Mouse (Mus musculus): ENCODE data around the gene Nkain4. TPM values are rescaled to one million over a fixed set of nuclear protein-coding genes. Genes with fewer than 3 reads are reported as not detected.
A peak's percentile ranks its signal among the peaks of the same experiment; 100 is the strongest.

Nkain4 gene
- polyA plus RNA-seq, 1 experiment from 2014 or later: 108 TPM

GRCm38 (mm10) chr2:180932418-180932817, 22.1 kb downstream of the Nkain4 start:
- H3K36me3 ChIP-seq: peaks cover 34% of the 10 kb centered on the region
- no peak for DNase-seq (ENCODE audit: low spot score)
- no peak overlapping the region for H3K4me3 ChIP-seq
- WGBS: 85% methylated on average over 1 of the region's 1 CpGs
- no peaks in the 10 kb centered on the region for H3K27me3 ChIP-seq (ENCODE audit: insufficient read depth, poor library complexity, severe bottlenecking)
- H3K9me3 ChIP-seq: no peaks in the 10 kb centered on the region
- peaks cover 42% of the 10 kb centered on the region for H3K4me1 ChIP-seq (replicated peaks)
- peak overlapping the region; percentile 53 for H3K27ac ChIP-seq

GRCm38 (mm10) chr2:180928723-180929122, 25.8 kb downstream of the Nkain4 start, which contains the start of gene Birc7:
Birc7 (plus strand) TSS chr2:180929023.
- H3K4me1 ChIP-seq (replicated peaks): peaks cover 33% of the 10 kb centered on the region
- H3K9me3 ChIP-seq: no peaks in the 10 kb centered on the region
- peaks cover 6% of the 10 kb centered on the region; the same call in 1 of the 2 replicates for H3K36me3 ChIP-seq
- no peak within 1 kb of the TSS for H3K4me3 ChIP-seq
- H3K27me3 ChIP-seq (ENCODE audit: insufficient read depth, poor library complexity, severe bottlenecking): no peaks in the 10 kb centered on the region
- WGBS: 48% methylated on average over 4 of the region's 4 CpGs
- H3K27ac ChIP-seq: peak within 1 kb of the TSS; percentile 81
- DNase-seq (ENCODE audit: low spot score): peak; percentile 23

- peak; percentile 79 for DNase-seq (ENCODE audit: low spot score)
- Histone ChIP-seq H3K27ac (no peak overlapping the region), H3K4me3 (no peak overlapping the region), H3K4me1 (replicated peaks) (peaks cover 25% of the 10 kb centered on the region), H3K36me3 (no peaks in the 10 kb centered on the region), H3K27me3 (ENCODE audit: insufficient read depth, poor library complexity, severe bottlenecking) (no peaks in the 10 kb centered on the region), H3K9me3 (no peaks in the 10 kb centered on the region)
- 5% methylated on average over 4 of the region's 4 CpGs for WGBS
Measured at GRCm38 (mm10) chr2:180925176-180925575, 29.3 kb downstream of the Nkain4 start.

- Histone ChIP-seq H3K4me3 (no peak overlapping the region), H3K27ac (no peak overlapping the region), H3K27me3 (ENCODE audit: insufficient read depth, poor library complexity, severe bottlenecking) (no peaks in the 10 kb centered on the region), H3K9me3 (no peaks in the 10 kb centered on the region), H3K4me1 (replicated peaks) (peaks cover 23% of the 10 kb centered on the region), H3K36me3 (peaks cover 13% of the 10 kb centered on the region)
- no peak for DNase-seq (ENCODE audit: low spot score)
- 90% methylated on average over 6 of the region's 6 CpGs for WGBS
Measured at GRCm38 (mm10) chr2:180922739-180923138, 31.8 kb downstream of the Nkain4 start.

- peak; percentile 98 for DNase-seq (ENCODE audit: low spot score)
- H3K27ac ChIP-seq: peak within 1 kb of the TSS; percentile 96
- peak within 1 kb of the TSS; percentile 97 for H3K4me3 ChIP-seq
- H3K4me1 ChIP-seq (replicated peaks): peaks cover 22% of the 10 kb centered on the region
- no peaks in the 10 kb centered on the region for H3K9me3 ChIP-seq
- H3K27me3 ChIP-seq (ENCODE audit: insufficient read depth, poor library complexity, severe bottlenecking): no peaks in the 10 kb centered on the region
- WGBS: 1% methylated on average over 56 of the region's 56 CpGs
- peaks cover 32% of the 10 kb centered on the region for H3K36me3 ChIP-seq
Measured at GRCm38 (mm10) chr2:180920810-180921400, 33.6 kb downstream of the Nkain4 start, which contains the start of gene Ythdf1. Ythdf1 (minus strand) TSS chr2:180920949.

- no peaks in the 10 kb centered on the region for H3K27me3 ChIP-seq (ENCODE audit: insufficient read depth, poor library complexity, severe bottlenecking)
- WGBS: 1% methylated on average over 61 of the region's 61 CpGs
- peak overlapping the region; percentile 97 for H3K4me3 ChIP-seq
- H3K27ac ChIP-seq: peak overlapping the region; percentile 96
- peaks cover 22% of the 10 kb centered on the region for H3K4me1 ChIP-seq (replicated peaks)
- no peak for DNase-seq (ENCODE audit: low spot score)
- H3K36me3 ChIP-seq: peaks cover 39% of the 10 kb centered on the region
- H3K9me3 ChIP-seq: no peaks in the 10 kb centered on the region
Measured at GRCm38 (mm10) chr2:180919913-180920809, 34.3 kb downstream of the Nkain4 start.

GRCm38 (mm10) chr2:180915886-180916433, 38.5 kb downstream of the Nkain4 start:
- DNase-seq (ENCODE audit: low spot score): no peak
- Histone ChIP-seq H3K4me1 (replicated peaks) (peaks cover 17% of the 10 kb centered on the region), H3K27me3 (ENCODE audit: insufficient read depth, poor library complexity, severe bottlenecking) (no peaks in the 10 kb centered on the region), H3K9me3 (no peaks in the 10 kb centered on the region), H3K36me3 (peaks cover 81% of the 10 kb centered on the region), H3K27ac (no peak overlapping the region), H3K4me3 (no peak overlapping the region)
- WGBS: 91% methylated on average over 3 of the region's 3 CpGs

- DNase-seq (ENCODE audit: low spot score): no peak
- no peak overlapping the region for H3K4me3 ChIP-seq
- peaks cover 12% of the 10 kb centered on the region for H3K4me1 ChIP-seq (replicated peaks)
- no peak overlapping the region for H3K27ac ChIP-seq
- H3K36me3 ChIP-seq: peaks cover 96% of the 10 kb centered on the region
- 94% methylated on average over 12 of the region's 12 CpGs for WGBS
- H3K27me3 ChIP-seq (ENCODE audit: insufficient read depth, poor library complexity, severe bottlenecking): no peaks in the 10 kb centered on the region
- no peaks in the 10 kb centered on the region for H3K9me3 ChIP-seq
Measured at GRCm38 (mm10) chr2:180910928-180911327, 43.6 kb downstream of the Nkain4 start.

- Histone ChIP-seq H3K36me3 (peaks cover 74% of the 10 kb centered on the region), H3K27ac (no peak overlapping the region)
Measured at GRCm38 (mm10) chr2:180905556-180906221, 48.8 kb downstream of the Nkain4 start.

GRCm38 (mm10) chr2:180904435-180905208, 49.9 kb downstream of the Nkain4 start:
- Histone ChIP-seq H3K4me3 (no peak overlapping the region), H3K27me3 (ENCODE audit: insufficient read depth, poor library complexity, severe bottlenecking) (no peaks in the 10 kb centered on the region), H3K9me3 (no peaks in the 10 kb centered on the region), H3K4me1 (replicated peaks) (peaks cover 19% of the 10 kb centered on the region), H3K27ac (no peak overlapping the region), H3K36me3 (peaks cover 67% of the 10 kb centered on the region)
- WGBS: 94% methylated on average over 18 of the region's 18 CpGs
- no peak for DNase-seq (ENCODE audit: low spot score)

More at GRCm38 (mm10) chr2:180905556-180906221, 48.8 kb downstream of the Nkain4 start:
- Histone ChIP-seq H3K4me3 (no peak overlapping the region), H3K27me3 (ENCODE audit: insufficient read depth, poor library complexity, severe bottlenecking) (no peaks in the 10 kb centered on the region), H3K4me1 (replicated peaks) (peaks cover 19% of the 10 kb centered on the region), H3K9me3 (no peaks in the 10 kb centered on the region)
- 70% methylated on average over 5 of the region's 5 CpGs for WGBS
- no peak for DNase-seq (ENCODE audit: low spot score)

GRCm38 (mm10) chr2:180902086-180902485, 52.4 kb downstream of the Nkain4 start:
- 49% methylated on average over 2 of the region's 2 CpGs for WGBS
- Histone ChIP-seq H3K4me3 (no peak overlapping the region), H3K36me3 (peaks cover 47% of the 10 kb centered on the region), H3K4me1 (replicated peaks) (peaks cover 27% of the 10 kb centered on the region), H3K27ac (no peak overlapping the region), H3K27me3 (ENCODE audit: insufficient read depth, poor library complexity, severe bottlenecking) (no peaks in the 10 kb centered on the region), H3K9me3 (no peaks in the 10 kb centered on the region)
- DNase-seq (ENCODE audit: low spot score): no peak

- Histone ChIP-seq H3K9me3 (no peaks in the 10 kb centered on the region), H3K27ac (no peak overlapping the region), H3K4me1 (replicated peaks) (peaks cover 46% of the 10 kb centered on the region), H3K4me3 (no peak overlapping the region), H3K27me3 (ENCODE audit: insufficient read depth, poor library complexity, severe bottlenecking) (peaks cover 32% of the 10 kb centered on the region), H3K36me3 (peaks cover 18% of the 10 kb centered on the region)
- 75% methylated on average over 6 of the region's 6 CpGs for WGBS
- no peak for DNase-seq (ENCODE audit: low spot score)
Measured at GRCm38 (mm10) chr2:180897857-180898256, 56.6 kb downstream of the Nkain4 start.

Measured in hindbrain, embryonic 10.5 days (tissue).